Mouse (Mus musculus): ENCODE measurements around the gene Fut8. TPM values are rescaled to one million over a fixed set of nuclear protein-coding genes. Genes with fewer than 3 reads are reported as not detected.

Gene Fut8
- total and polyA plus RNA-seq, 3 experiments, result 60.6 to 124 (median 86.0) TPM

DNA sequence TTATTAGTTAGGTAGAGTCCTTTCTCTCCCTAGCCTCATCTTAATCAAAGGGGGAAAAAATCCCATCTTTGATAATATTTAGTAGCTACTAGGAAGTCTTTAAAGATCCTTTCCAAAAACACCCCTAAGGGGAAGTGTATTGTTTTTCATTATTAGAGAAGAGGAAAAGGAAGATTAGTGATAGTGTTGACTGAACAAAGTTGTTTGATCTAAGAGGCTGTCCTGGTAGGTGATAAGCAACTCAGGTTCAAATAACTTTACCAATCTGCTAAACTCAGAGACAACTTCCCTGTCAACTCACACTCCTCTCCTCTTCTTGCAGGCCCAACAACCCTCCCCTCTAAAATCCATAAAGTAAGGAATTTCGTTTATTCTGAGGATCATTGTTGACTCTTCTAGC is 190.2 kb downstream of the Fut8 start:
- no peak for TF ChIP-seq CTCF (conservative IDR thresholded peaks at IDR 0.05 in 1 of 2, IDR thresholded peaks at IDR 0.05 in 1 of 2; ENCODE audit: low read depth in 2 of 2, low read length in 2 of 2)
- TF ChIP-seq E2F4 (IDR thresholded peaks at IDR 0.05; ENCODE audit: insufficient replicate concordance, low read depth, low read length), result no peak
- no peak for TF ChIP-seq USF2 (conservative IDR thresholded peaks at IDR 0.05; ENCODE audit: low read depth, low read length)
- TF ChIP-seq UBTF (IDR thresholded peaks at IDR 0.05; ENCODE audit: low read depth, low read length), result no peak
- no peak for TF ChIP-seq CHD1 (IDR thresholded peaks at IDR 0.05; ENCODE audit: low read depth, low read length)
- no peak for TF ChIP-seq JUND (conservative IDR thresholded peaks at IDR 0.05; ENCODE audit: low read depth, low read length)
- no peak for TF ChIP-seq ZC3H11A (IDR thresholded peaks at IDR 0.05; ENCODE audit: low read depth, low read length)
- no peak for TF ChIP-seq CHD2 (IDR thresholded peaks at IDR 0.05; ENCODE audit: low read length)
- no peak for TF ChIP-seq ZKSCAN1 (IDR thresholded peaks at IDR 0.05; ENCODE audit: borderline replicate concordance, low read depth, low read length)
- TF ChIP-seq POLR2AphosphoS2 (IDR thresholded peaks at IDR 0.05; ENCODE audit: low read depth, low read length), result no peak
- TF ChIP-seq IRF4 (IDR thresholded peaks at IDR 0.05; ENCODE audit: low read depth, low read length), result no peak
- TF ChIP-seq NELFE (IDR thresholded peaks at IDR 0.05; ENCODE audit: low read depth, low read length), result no peak
- no peak for TF ChIP-seq TCF12 (IDR thresholded peaks at IDR 0.05; ENCODE audit: low read depth, low read length)
- dilution Hi-C loops (cut with MboI; ENCODE audit: extremely low pct_ligation_motif_present, extremely low pct_unique_long_range_greater_than_20kb, low sequenced_read_pairs) (no loop called here), in situ Hi-C loops (cut with MboI; ENCODE audit: low pct_ligation_motif_present, low pct_unique_long_range_greater_than_20kb, low sequenced_read_pairs) (no loop called here)
- Histone ChIP-seq H3K27ac (ENCODE audit: insufficient read depth, low read depth) (no peak overlapping the region), H3K9ac (ENCODE audit: insufficient read depth, low read depth) (no peak overlapping the region), H3K79me2 (replicated peaks; ENCODE audit: control insufficient read depth, extremely low read depth, insufficient read depth, poor library complexity, severe bottlenecking) (no peaks in the 10 kb centered on the region), H3K9me3 (replicated peaks; ENCODE audit: low read length) (no peaks in the 10 kb centered on the region), H3K4me3 (replicated peaks in 1 of 3; ENCODE audit: low read depth in 2 of 3, low read length in 2 of 3, poor library complexity in 1 of 3) (no peak overlapping the region), H3K4me2 (ENCODE audit: insufficient read depth, low read depth, poor library complexity, severe bottlenecking) (no peak overlapping the region), H3K36me3 (replicated peaks in 1 of 2; ENCODE audit: control insufficient read depth in 1 of 2, insufficient read depth in 1 of 2, low read length in 1 of 2) (peaks cover 0 to 23% of the 10 kb centered on the region in 2 experiments), H3K4me1 (ENCODE audit: control insufficient read depth in 1 of 2, insufficient read depth in 2 of 2) (peaks cover 3 to 27% of the 10 kb centered on the region in 2 experiments; a peak in 3 of 4 replicates), H3K27me3 (replicated peaks) (no peaks in the 10 kb centered on the region)
- no peak for DNase-seq (ENCODE audit: extremely low read depth)

DNA sequence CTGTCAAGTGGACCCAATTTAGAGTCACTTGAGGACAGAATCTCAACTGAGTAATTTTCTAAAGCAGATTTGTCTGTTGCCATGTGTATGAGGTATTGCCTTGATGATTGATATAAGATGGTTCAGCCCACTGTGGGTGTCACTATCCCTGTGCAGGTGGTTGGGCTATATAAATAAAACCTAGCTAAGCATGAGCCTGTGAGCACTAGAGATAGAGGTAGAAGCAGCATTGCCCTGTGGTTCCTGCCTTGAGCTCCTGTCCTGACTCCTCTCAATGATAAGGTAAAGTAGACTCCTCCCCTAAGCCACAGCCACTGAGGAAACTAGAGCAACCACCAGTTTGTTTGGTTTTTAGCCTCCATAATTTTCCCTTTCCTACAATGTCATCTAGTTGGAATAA is 191.5 kb downstream of the Fut8 start:
- TF ChIP-seq RAD21 (IDR thresholded peaks at IDR 0.05; ENCODE audit: low read depth, low read length), result no peak
- TF ChIP-seq SIN3A (IDR thresholded peaks at IDR 0.05; ENCODE audit: low read length), result no peak
- no peak for TF ChIP-seq JUND (conservative IDR thresholded peaks at IDR 0.05; ENCODE audit: low read depth, low read length)
- no peak for TF ChIP-seq RCOR1 (conservative IDR thresholded peaks at IDR 0.05; ENCODE audit: low read depth, low read length)
- in situ Hi-C loops (cut with MboI; ENCODE audit: low pct_ligation_motif_present, low pct_unique_long_range_greater_than_20kb, low sequenced_read_pairs) (no loop called here), dilution Hi-C loops (cut with MboI; ENCODE audit: extremely low pct_ligation_motif_present, extremely low pct_unique_long_range_greater_than_20kb, low sequenced_read_pairs) (no loop called here)
- no peak overlapping the region for H3K4me2 ChIP-seq (ENCODE audit: insufficient read depth, low read depth, poor library complexity, severe bottlenecking)
- no peak overlapping the region for H3K9ac ChIP-seq (ENCODE audit: insufficient read depth, low read depth)
- no peak for DNase-seq (ENCODE audit: extremely low read depth)
- peaks cover 3 to 27% of the 10 kb centered on the region in 2 experiments; a peak in 3 of 4 replicates for H3K4me1 ChIP-seq (ENCODE audit: control insufficient read depth in 1 of 2, insufficient read depth in 2 of 2)
- H3K9me3 ChIP-seq (replicated peaks; ENCODE audit: low read length), result no peaks in the 10 kb centered on the region
- H3K27ac ChIP-seq (ENCODE audit: insufficient read depth, low read depth), result no peak overlapping the region
- H3K4me3 ChIP-seq (replicated peaks in 1 of 3; ENCODE audit: low read depth in 2 of 3, low read length in 2 of 3, poor library complexity in 1 of 3), result no peak overlapping the region
- no peaks in the 10 kb centered on the region for H3K27me3 ChIP-seq (replicated peaks)
- H3K79me2 ChIP-seq (replicated peaks; ENCODE audit: control insufficient read depth, extremely low read depth, insufficient read depth, poor library complexity, severe bottlenecking), result no peaks in the 10 kb centered on the region
- peaks cover 0 to 20% of the 10 kb centered on the region in 2 experiments for H3K36me3 ChIP-seq (replicated peaks in 1 of 2; ENCODE audit: control insufficient read depth in 1 of 2, insufficient read depth in 1 of 2, low read length in 1 of 2)

Data from CH12.LX (cell line).